Mouse (Mus musculus): ENCODE data around the gene Sash3. TPM values are rescaled to one million over a fixed set of nuclear protein-coding genes. Genes with fewer than 3 reads are reported as not detected.

The Sash3 gene
- polyA plus RNA-seq (2015; fragmentation: Nextera tagmentation; extraction: Ambion mirVana) = 2.2 and 13.3 TPM in 2 replicates

- no peak for ATAC-seq (replicated peaks; ENCODE audit: insufficient number of reproducible peaks, insufficient read depth, low FRiP score, low read depth)
- no peak within 1 kb of the TSS for H3K27ac ChIP-seq
- H3K4me3 ChIP-seq = peak within 1 kb of the TSS; percentile 11
- no peaks in the 10 kb centered on the region for H3K36me3 ChIP-seq
- H3K4me1 ChIP-seq (replicated peaks) = no peaks in the 10 kb centered on the region
- WGBS = 64% methylated on average over 4 of the region's 4 CpGs
- H3K9ac ChIP-seq = no peak within 1 kb of the TSS
- no peak within 1 kb of the TSS for H3K4me2 ChIP-seq
- no peaks in the 10 kb centered on the region for H3K27me3 ChIP-seq
- H3K9me3 ChIP-seq (replicated peaks) = no peaks in the 10 kb centered on the region
These were observed at the start of gene Sash3 for GRCm38 (mm10) chrX:48146262-48146661. TSS of gene Sash3 (plus strand) at chrX:48146436.

- Histone ChIP-seq H3K9me3 (replicated peaks) (no peaks in the 10 kb centered on the region), H3K36me3 (no peaks in the 10 kb centered on the region), H3K27me3 (no peaks in the 10 kb centered on the region), H3K9ac (no peak overlapping the region), H3K4me3 (no peak overlapping the region), H3K4me2 (no peak overlapping the region), H3K4me1 (replicated peaks) (no peaks in the 10 kb centered on the region), H3K27ac (no peak overlapping the region)
- no peak for ATAC-seq (replicated peaks; ENCODE audit: insufficient number of reproducible peaks, insufficient read depth, low FRiP score, low read depth)
- WGBS = 70% methylated on average over 8 of the region's 8 CpGs
These were observed 49.7 kb upstream of the Sash3 start for GRCm38 (mm10) chrX:48096580-48096979.

DNA sequence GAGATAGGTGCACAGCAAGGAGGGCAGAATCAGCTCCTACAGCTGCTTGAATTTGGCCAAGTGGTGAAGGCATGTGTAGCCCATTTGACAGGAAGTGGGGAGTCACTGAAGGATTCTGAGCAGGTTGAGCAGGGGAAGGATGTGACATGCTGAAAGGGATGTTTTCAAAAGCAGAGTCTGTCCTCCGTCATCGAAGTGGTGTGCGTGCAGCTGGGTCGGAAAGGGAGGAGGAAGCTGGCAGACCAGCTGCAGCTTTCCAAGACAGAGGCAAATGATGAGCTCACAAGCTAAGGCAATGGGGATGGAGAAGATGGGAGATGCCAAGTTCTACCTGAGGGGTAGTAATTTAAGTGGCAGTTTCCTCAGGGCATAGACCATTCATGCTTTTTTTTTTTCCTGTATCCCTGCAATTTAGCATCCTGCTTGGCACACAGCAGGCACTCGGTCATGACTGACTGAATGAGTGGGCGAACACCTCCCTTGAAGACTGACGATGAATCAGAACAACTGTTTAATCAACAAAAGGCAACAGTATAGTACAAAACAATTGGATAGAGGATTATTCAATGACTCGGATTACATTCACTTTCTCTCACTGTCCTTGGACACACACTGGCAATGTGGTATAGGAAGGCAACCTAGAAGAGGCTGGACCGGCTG lies 47.6 kb upstream of the Sash3 start:
- 66% methylated on average over 9 of the region's 9 CpGs for WGBS
- Histone ChIP-seq H3K27me3 (no peaks in the 10 kb centered on the region), H3K9ac (no peak overlapping the region), H3K36me3 (no peaks in the 10 kb centered on the region), H3K27ac (no peak overlapping the region), H3K4me1 (replicated peaks) (no peaks in the 10 kb centered on the region), H3K4me2 (no peak overlapping the region), H3K9me3 (replicated peaks) (no peaks in the 10 kb centered on the region), H3K4me3 (no peak overlapping the region)
- ATAC-seq (replicated peaks; ENCODE audit: insufficient number of reproducible peaks, insufficient read depth, low FRiP score, low read depth) = no peak

DNA sequence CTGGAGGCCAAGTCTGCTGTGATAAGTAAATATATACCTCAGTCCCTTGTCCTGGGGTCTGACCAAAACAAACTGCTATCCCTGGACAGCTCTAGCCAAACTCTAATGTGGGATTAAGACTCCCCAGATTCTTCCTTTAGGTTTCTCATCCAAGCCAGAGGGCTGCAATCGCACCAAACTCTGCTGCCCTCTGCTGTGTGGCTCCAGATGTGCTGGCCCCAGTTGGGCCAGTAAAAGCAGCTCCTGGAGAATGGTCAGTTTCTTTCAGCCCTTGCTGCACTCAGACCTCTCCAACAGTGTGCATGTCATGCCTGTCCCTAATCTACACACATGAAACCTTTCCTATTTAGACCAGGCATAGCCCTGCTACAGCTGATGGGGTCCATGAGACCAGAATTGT lies 46.4 kb upstream of the Sash3 start:
- Histone ChIP-seq H3K36me3 (no peaks in the 10 kb centered on the region), H3K4me2 (no peak overlapping the region), H3K27ac (no peak overlapping the region), H3K9ac (no peak overlapping the region), H3K9me3 (replicated peaks) (no peaks in the 10 kb centered on the region), H3K27me3 (no peaks in the 10 kb centered on the region), H3K4me3 (no peak overlapping the region), H3K4me1 (replicated peaks) (no peaks in the 10 kb centered on the region)
- WGBS = 7% methylated on average over 1 of the region's 1 CpGs
- no peak for ATAC-seq (replicated peaks; ENCODE audit: insufficient number of reproducible peaks, insufficient read depth, low FRiP score, low read depth)

GRCm38 (mm10) chrX:48103256-48103655 lies 43.0 kb upstream of the Sash3 start:
- no peaks in the 10 kb centered on the region for H3K36me3 ChIP-seq
- H3K4me2 ChIP-seq = no peak overlapping the region
- 76% methylated on average over 3 of the region's 3 CpGs for WGBS
- no peak overlapping the region for H3K4me3 ChIP-seq
- no peaks in the 10 kb centered on the region for H3K27me3 ChIP-seq
- no peak overlapping the region for H3K9ac ChIP-seq
- H3K27ac ChIP-seq = no peak overlapping the region
- no peaks in the 10 kb centered on the region for H3K9me3 ChIP-seq (replicated peaks)
- ATAC-seq (replicated peaks; ENCODE audit: insufficient number of reproducible peaks, insufficient read depth, low FRiP score, low read depth) = no peak
- H3K4me1 ChIP-seq (replicated peaks) = no peaks in the 10 kb centered on the region

GRCm38 (mm10) chrX:48104736-48105441 lies 41.3 kb upstream of the Sash3 start:
- H3K27me3 ChIP-seq = no peaks in the 10 kb centered on the region
- 82% methylated on average over 7 of the region's 7 CpGs for WGBS
- H3K4me3 ChIP-seq = no peak overlapping the region
- no peak overlapping the region for H3K4me2 ChIP-seq
- no peak for ATAC-seq (replicated peaks; ENCODE audit: insufficient number of reproducible peaks, insufficient read depth, low FRiP score, low read depth)
- no peaks in the 10 kb centered on the region for H3K4me1 ChIP-seq (replicated peaks)
- H3K9me3 ChIP-seq (replicated peaks) = no peaks in the 10 kb centered on the region
- H3K36me3 ChIP-seq = no peaks in the 10 kb centered on the region
- H3K27ac ChIP-seq = no peak overlapping the region
- no peak overlapping the region for H3K9ac ChIP-seq

DNA sequence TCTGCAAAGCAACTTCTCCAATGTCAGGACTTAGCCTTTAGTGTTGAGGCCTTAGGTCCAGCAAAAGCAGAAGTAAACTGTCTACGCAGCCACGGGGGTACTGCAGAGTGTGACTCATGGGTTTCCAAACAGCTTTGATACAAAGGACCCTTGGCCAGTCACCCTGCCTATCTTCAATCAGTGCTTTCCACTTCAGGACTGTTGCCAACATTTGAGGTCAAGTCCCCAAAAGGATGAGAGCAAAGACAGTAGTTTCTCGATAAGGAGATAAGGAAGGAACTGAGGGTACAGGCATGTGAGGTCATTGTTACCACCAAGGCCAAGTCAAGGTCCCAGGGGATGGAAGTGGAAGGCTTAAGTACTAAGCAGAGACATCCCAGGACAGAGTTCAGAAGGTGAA lies 40.0 kb upstream of the Sash3 start:
- H3K9me3 ChIP-seq (replicated peaks) = no peaks in the 10 kb centered on the region
- no peaks in the 10 kb centered on the region for H3K36me3 ChIP-seq
- no peak overlapping the region for H3K9ac ChIP-seq
- ATAC-seq (replicated peaks; ENCODE audit: insufficient number of reproducible peaks, insufficient read depth, low FRiP score, low read depth) = no peak
- 43% methylated on average over 3 of the region's 3 CpGs for WGBS
- no peak overlapping the region for H3K4me2 ChIP-seq
- H3K27me3 ChIP-seq = no peaks in the 10 kb centered on the region
- H3K4me1 ChIP-seq (replicated peaks) = no peaks in the 10 kb centered on the region
- H3K4me3 ChIP-seq = no peak overlapping the region
- no peak overlapping the region for H3K27ac ChIP-seq

GRCm38 (mm10) chrX:48108394-48109315 lies 37.6 kb upstream of the Sash3 start, which contains the start of gene Xpnpep2:
TSS of gene Xpnpep2 (plus strand) at chrX:48108725.
- no peak within 1 kb of the TSS for H3K27ac ChIP-seq
- 53% methylated on average over 6 of the region's 6 CpGs for WGBS
- no peaks in the 10 kb centered on the region for H3K9me3 ChIP-seq (replicated peaks)

GRCm38 (mm10) chrX:48109316-48109655 lies 37.0 kb upstream of the Sash3 start:
- Histone ChIP-seq H3K9me3 (replicated peaks) (no peaks in the 10 kb centered on the region), H3K36me3 (no peaks in the 10 kb centered on the region), H3K27ac (no peak overlapping the region), H3K4me3 (no peak overlapping the region), H3K27me3 (no peaks in the 10 kb centered on the region), H3K9ac (no peak overlapping the region), H3K4me1 (replicated peaks) (no peaks in the 10 kb centered on the region), H3K4me2 (no peak overlapping the region)
- ATAC-seq (replicated peaks; ENCODE audit: insufficient number of reproducible peaks, insufficient read depth, low FRiP score, low read depth) = no peak
- WGBS = 64% methylated on average over 3 of the region's 3 CpGs

More at GRCm38 (mm10) chrX:48108394-48109315, 37.6 kb upstream of the Sash3 start, which contains the start of gene Xpnpep2:
- no peaks in the 10 kb centered on the region for H3K27me3 ChIP-seq
- H3K4me2 ChIP-seq = no peak within 1 kb of the TSS
- no peak for ATAC-seq (replicated peaks; ENCODE audit: insufficient number of reproducible peaks, insufficient read depth, low FRiP score, low read depth)
- no peak within 1 kb of the TSS for H3K4me3 ChIP-seq
- no peaks in the 10 kb centered on the region for H3K4me1 ChIP-seq (replicated peaks)
- no peaks in the 10 kb centered on the region for H3K36me3 ChIP-seq
- H3K9ac ChIP-seq = no peak within 1 kb of the TSS

- Histone ChIP-seq H3K27ac (no peak overlapping the region), H3K4me2 (no peak overlapping the region), H3K4me1 (replicated peaks) (no peaks in the 10 kb centered on the region; the same call in 1 of the 2 replicates), H3K36me3 (no peaks in the 10 kb centered on the region), H3K9ac (no peak overlapping the region), H3K9me3 (replicated peaks) (no peaks in the 10 kb centered on the region), H3K27me3 (peaks cover 10% of the 10 kb centered on the region), H3K4me3 (no peak overlapping the region)
- ATAC-seq (replicated peaks; ENCODE audit: insufficient number of reproducible peaks, insufficient read depth, low FRiP score, low read depth) = no peak
These were observed 26.9 kb upstream of the Sash3 start for GRCm38 (mm10) chrX:48119294-48119693.
